Mouse (Mus musculus) heart, embryonic 12.5 days (tissue): ENCODE measurements around the gene Hscb. TPM values are rescaled to one million over a fixed set of nuclear protein-coding genes. Genes with fewer than 3 reads are reported as not detected.

Source experiments
- ATAC-seq: fragments of 200-750 bp; cut with Nextera tagmentation; 2 replicates; pipeline ENCODE4 v1.8.0; 2017; ENCODE audit warnings: moderate TSS enrichment, moderate library complexity; ENCODE audit not compliant: insufficient number of reproducible peaks, low FRiP score
- H3K27ac ChIP-seq: fragments of 300-500 bp; sonication (generic); 2 replicates; pipeline ENCODE4 v1.5.1; 2016; ENCODE audit warnings: mild to moderate bottlenecking, moderate library complexity; ENCODE audit not compliant: poor library complexity, severe bottlenecking
- H3K27me3 ChIP-seq: fragments of 300-500 bp; sonication (generic); replicated peaks from 2 replicates; pipeline ENCODE4 v1.6.1; 2016; ENCODE audit warnings: mild to moderate bottlenecking, moderate library complexity
- H3K36me3 ChIP-seq: fragments of 300-500 bp; sonication (generic); 2 replicates; pipeline ENCODE4 v1.6.1; 2016; ENCODE audit warnings: mild to moderate bottlenecking, moderate library complexity
- H3K4me1 ChIP-seq: fragments of 300-500 bp; sonication (generic); replicated peaks from 2 replicates; pipeline ENCODE4 v1.6.1; 2016; ENCODE audit warnings: mild to moderate bottlenecking
- H3K4me2 ChIP-seq: fragments of 300-500 bp; sonication (generic); 2 replicates; pipeline ENCODE4 v1.6.1; 2016; ENCODE audit warnings: mild to moderate bottlenecking, moderate library complexity
- H3K4me3 ChIP-seq: fragments of 300-500 bp; sonication (generic); 2 replicates; pipeline ENCODE4 v1.5.1; 2016; ENCODE audit warnings: mild to moderate bottlenecking
- H3K9ac ChIP-seq: fragments of 300-500 bp; sonication (generic); 2 replicates; pipeline ENCODE4 v1.6.1; 2016; ENCODE audit warnings: mild to moderate bottlenecking, moderate library complexity
- H3K9me3 ChIP-seq: fragments of 300-500 bp; sonication (generic); replicated peaks from 2 replicates; pipeline ENCODE4 v1.6.1; 2016; ENCODE audit warnings: mild to moderate bottlenecking, moderate library complexity
- WGBS: fragments of 180-500 bp; shearing (Covaris S2); methylation state at CpG from one replicate; pipeline ENCODE4 v1.1.7; 2016; 5-methylcytosine and 5-hydroxymethylcytosine counted together
- polyA plus RNA-seq: library from polyadenylated mRNA; unstranded; fragments of >200 nt; fragmentation: Nextera tagmentation; extraction: Ambion mirVana; gene quantifications from 2 replicates; pipeline ENCODE4 v1.2.1, GENCODE M21; 2016

Gene Hscb
- polyA plus RNA-seq, 1 experiment from 2014 or later: 32.3 TPM

GRCm38 (mm10) chr5:110780761-110781528 is 58.6 kb downstream of the Hscb start:
- Histone ChIP-seq H3K4me2 (peak overlapping the region; percentile 98), H3K4me1 (peaks cover 16% of the 10 kb centered on the region), H3K9ac (peak overlapping the region; percentile 95), H3K27ac (no peak overlapping the region), H3K9me3 (no peaks in the 10 kb centered on the region), H3K4me3 (peak overlapping the region; percentile 98), H3K27me3 (no peaks in the 10 kb centered on the region), H3K36me3 (peaks cover 38% of the 10 kb centered on the region)
- peak; percentile 47 for ATAC-seq
- WGBS: 57% methylated on average over 10 of the region's 10 CpGs

- Histone ChIP-seq H3K9me3 (no peaks in the 10 kb centered on the region), H3K4me3 (peak within 1 kb of the TSS; percentile 98), H3K36me3 (peaks cover 39% of the 10 kb centered on the region), H3K4me2 (peak within 1 kb of the TSS; percentile 98), H3K27ac (peak within 1 kb of the TSS; percentile 56), H3K27me3 (no peaks in the 10 kb centered on the region), H3K4me1 (peaks cover 16% of the 10 kb centered on the region), H3K9ac (peak within 1 kb of the TSS; percentile 95)
- ATAC-seq: peak; percentile 87
- WGBS: under 1% methylated on average over 57 of the region's 57 CpGs
These were observed 59.4 kb downstream of the Hscb start, which contains the start of gene Pus1 for GRCm38 (mm10) chr5:110779998-110780760. Gene Pus1, minus strand, starts transcription at chr5:110780659.

GRCm38 (mm10) chr5:110779276-110779997 is 60.1 kb downstream of the Hscb start:
- Histone ChIP-seq H3K9ac (peak overlapping the region; percentile 95), H3K4me2 (peak overlapping the region; percentile 98), H3K4me1 (peaks cover 16% of the 10 kb centered on the region), H3K27me3 (no peaks in the 10 kb centered on the region), H3K9me3 (no peaks in the 10 kb centered on the region), H3K27ac (no peak overlapping the region), H3K4me3 (peak overlapping the region; percentile 98), H3K36me3 (peaks cover 42% of the 10 kb centered on the region)
- no peak for ATAC-seq
- WGBS: 17% methylated on average over 15 of the region's 15 CpGs

Other genes with a start within 250 kb of the Hscb start
- gene Noc4l, start 186.4 kb downstream of the Hscb start, polyA plus RNA-seq: 34.0 and 35.7 TPM in 2 replicates
- 20.6 and 24.1 TPM in 2 replicates for gene Ddx51, start 186.3 kb downstream of the Hscb start, polyA plus RNA-seq
- 32.1 and 32.7 TPM in 2 replicates for gene Ep400, start 69.1 kb downstream of the Hscb start, polyA plus RNA-seq
- 33.8 and 37.8 TPM in 2 replicates for gene Pus1, start 59.1 kb downstream of the Hscb start, polyA plus RNA-seq
- 17.4 TPM in 2 replicates for gene Ulk1, start 29.7 kb downstream of the Hscb start, polyA plus RNA-seq
- 18.4 and 19.4 TPM in 2 replicates for gene Chek2, start 202 bp upstream of the Hscb start, polyA plus RNA-seq
- 10.3 and 12.1 TPM in 2 replicates for gene Ttc28, start 40.0 kb upstream of the Hscb start, polyA plus RNA-seq